Mouse (Mus musculus) stomach, embryonic 14.5 days (tissue): ENCODE results near the gene Nudt21. TPM values are rescaled to one million over a fixed set of nuclear protein-coding genes. Genes with fewer than 3 reads are reported as not detected.

Experiments
- ATAC-seq: fragments of 200-750 bp; cut with Nextera tagmentation; 2 replicates; pipeline ENCODE4 v1.8.0; 2017; ENCODE audit warnings: low read depth, moderate TSS enrichment; ENCODE audit not compliant: insufficient number of reproducible peaks, insufficient read depth, low FRiP score
- H3K27ac ChIP-seq: fragments of 300-500 bp; sonication (generic); 2 replicates; pipeline ENCODE4 v1.5.1; 2014; ENCODE audit warnings: mild to moderate bottlenecking, low read length, moderate library complexity, mixed read lengths
- H3K27me3 ChIP-seq: fragments of 300-500 bp; sonication (generic); 2 replicates; pipeline ENCODE4 v1.6.1; 2014; ENCODE audit warnings: low read length, control low read depth, mixed read lengths; ENCODE audit not compliant: control insufficient read depth, insufficient read depth
- H3K36me3 ChIP-seq: fragments of 300-500 bp; sonication (generic); 2 replicates; pipeline ENCODE4 v1.6.1; 2014; ENCODE audit warnings: mild to moderate bottlenecking, control low read depth, low read length, moderate library complexity, mixed read lengths; ENCODE audit not compliant: control insufficient read depth, insufficient read depth
- H3K4me1 ChIP-seq: fragments of 300-500 bp; sonication (generic); 2 replicates; pipeline ENCODE4 v1.6.1; 2014; ENCODE audit warnings: low read length, control low read depth, mixed read lengths; ENCODE audit not compliant: control insufficient read depth, insufficient read depth
- H3K4me2 ChIP-seq: fragments of 300-500 bp; sonication (generic); replicated peaks from 2 replicates; pipeline ENCODE4 v1.6.1; 2014; ENCODE audit warnings: low read depth, low read length, control low read depth
- H3K4me3 ChIP-seq: fragments of 300-500 bp; sonication (generic); 2 replicates; pipeline ENCODE4 v1.5.1; 2014; ENCODE audit warnings: low read depth, low read length, control low read depth
- H3K9ac ChIP-seq: fragments of 300-500 bp; sonication (generic); replicated peaks from 2 replicates; pipeline ENCODE4 v1.6.1; 2014; ENCODE audit warnings: low read depth, mild to moderate bottlenecking, control low read depth, low read length, moderate library complexity, mixed read lengths
- H3K9me3 ChIP-seq: fragments of 300-500 bp; sonication (generic); 2 replicates; pipeline ENCODE4 v1.6.1; 2016; ENCODE audit warnings: low read depth, low read length, control low read depth; ENCODE audit not compliant: control insufficient read depth
- WGBS: fragments of 180-500 bp; shearing (Covaris S2); extraction: QIAGEN DNeasy Blood & Tissue Kit; methylation state at CpG from one replicate; pipeline ENCODE4 v1.1.7; 2014; 5-methylcytosine and 5-hydroxymethylcytosine counted together
- polyA plus RNA-seq: library from polyadenylated mRNA; unstranded; fragments of >200 nt; fragmentation: Nextera tagmentation; extraction: Ambion mirVana; gene quantifications from 2 replicates; pipeline ENCODE4 v1.2.1, GENCODE M21; 2014

Nudt21 gene
- polyA plus RNA-seq, 1 experiment from 2014 or later, result 126 TPM

GRCm38 (mm10) chr8:93981679-93982215 is 55.1 kb downstream of the Nudt21 start:
- peaks cover 76% of the 10 kb centered on the region for H3K36me3 ChIP-seq
- no peaks in the 10 kb centered on the region for H3K4me1 ChIP-seq
- no peak overlapping the region for H3K4me2 ChIP-seq
- no peaks in the 10 kb centered on the region for H3K9me3 ChIP-seq
- H3K27me3 ChIP-seq, result no peaks in the 10 kb centered on the region
- ATAC-seq, result no peak
- no peak overlapping the region for H3K9ac ChIP-seq
- 90% methylated on average over 5 of the region's 5 CpGs for WGBS
- no peak overlapping the region for H3K4me3 ChIP-seq
- no peak overlapping the region for H3K27ac ChIP-seq

DNA sequence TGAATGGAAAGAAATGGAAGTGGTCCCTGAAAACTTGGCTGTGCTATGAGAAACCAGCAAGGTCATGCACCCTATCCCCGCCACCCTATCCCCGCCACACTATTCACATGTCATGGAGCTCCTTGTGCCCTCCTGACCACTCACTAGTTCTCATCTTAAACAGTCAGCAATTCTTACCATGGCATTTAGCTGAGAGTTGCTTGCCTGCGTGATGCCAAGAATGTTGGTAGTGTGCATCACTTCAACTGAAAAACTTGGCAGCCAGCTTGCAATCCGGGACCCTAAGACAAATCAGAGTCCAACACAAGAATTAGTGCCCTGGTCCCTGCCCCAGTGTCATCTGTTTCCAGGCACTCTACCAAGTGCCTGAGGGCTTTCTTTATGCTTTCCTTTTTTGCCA is 56.7 kb downstream of the Nudt21 start:
- H3K9me3 ChIP-seq, result no peaks in the 10 kb centered on the region
- no peaks in the 10 kb centered on the region for H3K27me3 ChIP-seq
- H3K4me2 ChIP-seq, result no peak overlapping the region
- H3K27ac ChIP-seq, result no peak overlapping the region
- 95% methylated on average over 4 of the region's 4 CpGs for WGBS
- peaks cover 79% of the 10 kb centered on the region for H3K36me3 ChIP-seq
- H3K4me1 ChIP-seq, result no peaks in the 10 kb centered on the region
- ATAC-seq, result no peak
- no peak overlapping the region for H3K9ac ChIP-seq
- H3K4me3 ChIP-seq, result no peak overlapping the region

DNA sequence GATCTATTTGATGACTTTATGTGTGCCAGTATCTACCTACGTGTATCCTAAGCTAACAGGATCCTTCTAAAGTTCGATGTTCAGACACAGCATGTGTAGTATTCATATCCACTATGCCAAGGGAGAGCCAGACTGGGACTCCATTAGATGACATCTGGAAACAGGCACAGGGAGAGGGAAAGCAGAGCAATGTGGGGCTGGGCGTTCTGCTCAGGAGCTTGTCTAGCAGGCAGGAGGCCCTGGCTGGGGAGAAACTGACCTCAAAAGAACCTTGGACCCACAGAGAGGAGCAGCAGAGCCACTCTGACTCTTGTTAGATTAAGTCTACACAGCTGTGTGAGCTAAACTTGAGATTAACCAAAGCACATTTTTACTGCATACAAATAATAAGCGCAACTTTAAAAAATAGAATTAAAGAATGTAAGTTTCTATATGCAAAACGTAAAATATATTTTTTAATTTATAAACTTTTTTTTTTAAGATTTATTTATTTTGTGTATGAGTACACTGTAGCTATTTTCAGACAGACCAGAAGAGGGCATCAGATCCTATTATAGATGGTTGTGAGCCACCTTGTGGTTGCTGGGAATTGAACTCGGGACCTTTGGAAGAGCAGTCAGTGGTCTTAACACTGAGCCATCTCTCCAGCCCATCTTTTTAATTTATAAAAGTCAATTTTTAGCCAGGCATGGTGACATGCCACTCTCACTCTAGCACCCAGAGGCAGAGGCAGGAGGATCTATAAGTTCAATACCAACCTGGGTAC is 60.2 kb downstream of the Nudt21 start:
- Histone ChIP-seq H3K4me3 (no peak overlapping the region), H3K9ac (no peak overlapping the region), H3K9me3 (no peaks in the 10 kb centered on the region), H3K27me3 (no peaks in the 10 kb centered on the region), H3K36me3 (peaks cover 82% of the 10 kb centered on the region), H3K4me2 (no peak overlapping the region), H3K27ac (no peak overlapping the region), H3K4me1 (no peaks in the 10 kb centered on the region)
- WGBS, result 91% methylated on average over 6 of the region's 6 CpGs
- no peak for ATAC-seq

DNA sequence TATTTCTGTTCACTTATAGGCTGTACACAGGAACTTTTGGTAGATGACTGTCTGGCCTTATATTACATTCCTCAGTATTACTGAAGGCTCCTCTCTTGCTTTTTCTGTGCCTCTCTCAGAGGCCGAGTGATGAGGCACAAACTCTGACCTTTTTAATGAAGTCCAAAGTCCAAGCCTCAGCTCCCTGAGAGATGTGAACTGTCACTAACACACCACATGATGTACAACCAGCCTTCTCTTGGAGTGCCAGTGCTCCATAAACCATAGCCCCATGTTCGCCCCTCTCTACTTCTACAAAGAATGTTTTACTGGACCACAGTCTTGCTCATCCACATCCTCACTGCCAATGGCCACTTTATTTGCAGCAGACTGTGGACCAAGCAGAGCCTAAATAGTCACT is 61.5 kb downstream of the Nudt21 start:
- 92% methylated on average over 2 of the region's 2 CpGs for WGBS
- peaks cover 75% of the 10 kb centered on the region for H3K36me3 ChIP-seq
- H3K4me3 ChIP-seq, result no peak overlapping the region
- H3K27me3 ChIP-seq, result no peaks in the 10 kb centered on the region
- ATAC-seq, result no peak
- H3K27ac ChIP-seq, result no peak overlapping the region
- no peak overlapping the region for H3K4me2 ChIP-seq
- no peaks in the 10 kb centered on the region for H3K4me1 ChIP-seq
- H3K9me3 ChIP-seq, result no peaks in the 10 kb centered on the region
- no peak overlapping the region for H3K9ac ChIP-seq

DNA sequence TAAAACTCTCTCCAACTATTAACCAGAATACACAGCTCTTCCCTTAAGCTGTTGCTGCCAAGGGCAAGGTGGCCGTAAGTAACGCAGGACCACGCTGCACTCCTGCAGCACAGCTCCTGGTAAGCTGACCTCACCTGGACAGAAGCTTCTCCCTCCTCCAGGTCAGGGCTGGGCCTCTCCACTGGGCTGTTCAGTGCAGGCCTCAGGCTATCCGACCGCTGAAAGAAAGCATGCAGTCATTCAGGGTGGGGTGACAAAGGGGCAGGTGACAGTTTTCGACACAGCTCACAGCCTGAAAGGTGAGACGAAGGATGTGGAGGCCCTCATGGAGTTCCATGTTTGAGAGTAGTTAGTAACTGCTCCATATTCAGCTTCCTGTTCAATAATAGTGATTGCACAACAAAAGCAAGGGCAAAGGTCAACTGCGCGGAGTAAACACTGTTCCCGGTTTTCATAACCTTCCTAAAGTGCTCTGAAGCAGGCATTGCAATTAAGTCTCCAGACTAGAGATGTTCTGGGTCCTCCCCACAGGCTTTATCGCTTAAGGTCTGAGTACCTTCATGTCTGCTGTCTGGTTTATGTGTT is 62.1 kb downstream of the Nudt21 start:
- no peak overlapping the region for H3K4me2 ChIP-seq
- no peaks in the 10 kb centered on the region for H3K27me3 ChIP-seq
- no peak for ATAC-seq
- no peaks in the 10 kb centered on the region for H3K4me1 ChIP-seq
- no peak overlapping the region for H3K9ac ChIP-seq
- no peak overlapping the region for H3K4me3 ChIP-seq
- no peak overlapping the region for H3K27ac ChIP-seq
- H3K9me3 ChIP-seq, result no peaks in the 10 kb centered on the region
- peaks cover 68% of the 10 kb centered on the region for H3K36me3 ChIP-seq
- WGBS, result 68% methylated on average over 11 of the region's 11 CpGs

GRCm38 (mm10) chr8:93973831-93974375 is 62.9 kb downstream of the Nudt21 start:
- Histone ChIP-seq H3K4me1 (no peaks in the 10 kb centered on the region), H3K4me2 (no peak overlapping the region), H3K4me3 (no peak overlapping the region), H3K9me3 (no peaks in the 10 kb centered on the region), H3K27me3 (no peaks in the 10 kb centered on the region), H3K27ac (no peak overlapping the region), H3K36me3 (peaks cover 63% of the 10 kb centered on the region), H3K9ac (no peak overlapping the region)
- WGBS, result 95% methylated on average over 13 of the region's 13 CpGs
- ATAC-seq, result no peak

DNA sequence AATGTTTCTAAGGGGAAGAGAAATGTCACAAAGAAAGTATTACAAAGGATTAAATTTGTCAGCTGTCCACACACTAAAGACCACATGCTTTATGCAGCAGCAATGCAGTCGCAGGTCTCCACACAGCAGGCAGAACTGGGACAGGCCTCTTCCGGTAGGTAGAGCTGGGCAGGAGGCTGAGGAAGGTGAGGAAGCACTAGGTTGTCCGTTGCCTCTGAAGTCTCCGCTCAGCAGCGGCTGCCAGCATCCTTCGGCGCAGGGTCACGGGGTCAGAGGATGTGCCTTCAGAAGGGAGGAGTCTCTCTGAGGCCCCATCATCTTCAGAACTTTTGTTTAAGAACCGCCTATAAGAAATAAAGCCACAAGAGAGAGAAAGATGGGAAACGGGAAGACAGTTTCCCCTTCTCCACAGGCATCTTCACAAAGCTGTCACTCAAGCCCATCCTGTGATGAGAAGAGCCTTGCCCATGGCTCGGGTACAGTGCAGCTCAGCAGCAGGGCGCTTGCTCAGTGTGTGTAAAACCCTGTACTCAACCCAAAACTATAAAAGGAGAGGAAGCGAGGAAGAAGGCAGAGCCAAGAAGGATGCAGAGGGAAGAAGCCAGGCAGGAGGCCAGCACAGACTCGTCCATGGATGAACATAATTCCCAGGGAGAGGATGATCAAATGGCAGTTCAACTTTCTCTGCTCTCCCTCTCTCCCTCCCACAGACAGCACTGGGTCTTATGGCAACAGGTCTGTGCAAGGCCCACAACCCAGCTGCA is 63.7 kb downstream of the Nudt21 start:
- no peak overlapping the region for H3K4me3 ChIP-seq
- 84% methylated on average over 14 of the region's 14 CpGs for WGBS
- no peak overlapping the region for H3K4me2 ChIP-seq

GRCm38 (mm10) chr8:93972211-93972610 is 64.6 kb downstream of the Nudt21 start:
- Histone ChIP-seq H3K9me3 (no peaks in the 10 kb centered on the region), H3K27me3 (no peaks in the 10 kb centered on the region), H3K4me1 (no peaks in the 10 kb centered on the region), H3K9ac (no peak overlapping the region), H3K4me2 (no peak overlapping the region), H3K27ac (no peak overlapping the region), H3K36me3 (peaks cover 48% of the 10 kb centered on the region), H3K4me3 (no peak overlapping the region)
- no peak for ATAC-seq
- WGBS, result 89% methylated on average over 5 of the region's 5 CpGs

More for the DNA sequence above, 63.7 kb downstream of the Nudt21 start:
- Histone ChIP-seq H3K36me3 (peaks cover 56% of the 10 kb centered on the region), H3K27ac (no peak overlapping the region), H3K9ac (no peak overlapping the region), H3K9me3 (no peaks in the 10 kb centered on the region), H3K4me1 (no peaks in the 10 kb centered on the region), H3K27me3 (no peaks in the 10 kb centered on the region)
- ATAC-seq, result no peak
